Mouse (Mus musculus) adipose tissue, adult 10 weeks (tissue): ENCODE measurements around the gene Ephx1. TPM values are rescaled to one million over a fixed set of nuclear protein-coding genes. Genes with fewer than 3 reads are reported as not detected.

Experiments used
- polyA plus RNA-seq: library from polyadenylated mRNA; stranded (reverse); fragments of 350-450 nt; fragmentation: Illumina TruSeq; extraction: RNeasy Lipid Tissue Mini Kit (QIAGEN cat#74804); gene quantifications from one replicate; pipeline ENCODE4 v1.2.3, GENCODE M21; 2014; ENCODE audit warnings: low read depth, low replicate concordance

The Ephx1 gene
- 62.8 TPM for polyA plus RNA-seq

GRCm38 (mm10) chr1:181020756-181021487 is at the start of gene Ephx1:
Gene Ephx1 (minus strand): TSS chr1:181020904.

GRCm38 (mm10) chr1:181050937-181051336 is 30.2 kb upstream of the Ephx1 start, which contains the start of gene 9130409I23Rik:
Gene 9130409I23Rik (plus strand): TSS chr1:181051237.

GRCm38 (mm10) chr1:180942166-180943031 is 78.3 kb downstream of the Ephx1 start, which contains the start of gene Tmem63a:
Gene Tmem63a (plus strand): TSS chr1:180942344.

GRCm38 (mm10) chr1:180934467-180935419 is 86.0 kb downstream of the Ephx1 start, which contains the start of gene Lefty1:
Gene Lefty1 (plus strand): TSS chr1:180935022.

Other genes starting within 250 kb of the Ephx1 start
- gene H3f3a, start 207.0 kb downstream of the Ephx1 start, polyA plus RNA-seq, result 847 TPM
- 16.7 TPM for gene Sde2, start 169.8 kb downstream of the Ephx1 start, polyA plus RNA-seq
- 0.16 TPM for gene Lefty2, start 127.8 kb downstream of the Ephx1 start, polyA plus RNA-seq
- gene Pycr2, start 116.6 kb downstream of the Ephx1 start, polyA plus RNA-seq, result 40.1 TPM
- gene Lefty1, start 85.9 kb downstream of the Ephx1 start, polyA plus RNA-seq, result 1.3 TPM
- gene Tmem63a, start 78.6 kb downstream of the Ephx1 start, polyA plus RNA-seq, result 21.5 TPM
- gene 9130409I23Rik, start 30.3 kb upstream of the Ephx1 start, polyA plus RNA-seq, result not detected
- 15.6 TPM for gene Nvl, start 123.3 kb upstream of the Ephx1 start, polyA plus RNA-seq
- 43.9 TPM for gene Cnih4, start 123.8 kb upstream of the Ephx1 start, polyA plus RNA-seq
- 49.3 TPM for gene Wdr26, start 191.1 kb upstream of the Ephx1 start, polyA plus RNA-seq